Mouse (Mus musculus) hindbrain, embryonic 10.5 days (tissue): ENCODE measurements around the gene Mpv17l2. TPM values are rescaled to one million over a fixed set of nuclear protein-coding genes. Genes with fewer than 3 reads are reported as not detected.

Experiments
- DNase-seq: peaks from one replicate; pipeline ENCODE4 v3.0.0-alpha.2; 2017; ENCODE audit warnings: low spot score
- H3K27ac ChIP-seq: fragments of 300-500 bp; sonication (generic); 2 replicates; pipeline ENCODE4 v1.5.1; 2016; ENCODE audit warnings: mild to moderate bottlenecking, moderate library complexity
- H3K27me3 ChIP-seq: fragments of 300-500 bp; sonication (generic); 2 replicates; pipeline ENCODE4 v1.6.1; 2016; ENCODE audit warnings: mild to moderate bottlenecking; ENCODE audit not compliant: poor library complexity, insufficient read depth, severe bottlenecking
- H3K36me3 ChIP-seq: fragments of 300-500 bp; sonication (generic); 2 replicates; pipeline ENCODE4 v1.6.1; 2016; ENCODE audit warnings: mild to moderate bottlenecking, moderate library complexity
- H3K4me1 ChIP-seq: fragments of 300-500 bp; sonication (generic); replicated peaks from 2 replicates; pipeline ENCODE4 v1.6.1; 2016; ENCODE audit warnings: mild to moderate bottlenecking
- H3K4me3 ChIP-seq: fragments of 300-500 bp; sonication (generic); 2 replicates; pipeline ENCODE4 v1.5.1; 2016; ENCODE audit warnings: mild to moderate bottlenecking, moderate library complexity
- H3K9me3 ChIP-seq: fragments of 300-500 bp; sonication (generic); 2 replicates; pipeline ENCODE4 v1.6.1; 2016; ENCODE audit warnings: mild to moderate bottlenecking, moderate library complexity
- WGBS: fragments of 180-500 bp; shearing (Covaris S2); methylation state at CpG from one replicate; pipeline ENCODE4 v1.1.7; 2016; 5-methylcytosine and 5-hydroxymethylcytosine counted together
- polyA plus RNA-seq: library from polyadenylated mRNA; unstranded; fragments of >200 nt; fragmentation: Nextera tagmentation; extraction: Ambion mirVana; gene quantifications from 2 replicates; pipeline ENCODE4 v1.2.1, GENCODE M21; 2016

Mpv17l2 gene
- polyA plus RNA-seq, 1 experiment from 2014 or later = 40.6 TPM

DNA sequence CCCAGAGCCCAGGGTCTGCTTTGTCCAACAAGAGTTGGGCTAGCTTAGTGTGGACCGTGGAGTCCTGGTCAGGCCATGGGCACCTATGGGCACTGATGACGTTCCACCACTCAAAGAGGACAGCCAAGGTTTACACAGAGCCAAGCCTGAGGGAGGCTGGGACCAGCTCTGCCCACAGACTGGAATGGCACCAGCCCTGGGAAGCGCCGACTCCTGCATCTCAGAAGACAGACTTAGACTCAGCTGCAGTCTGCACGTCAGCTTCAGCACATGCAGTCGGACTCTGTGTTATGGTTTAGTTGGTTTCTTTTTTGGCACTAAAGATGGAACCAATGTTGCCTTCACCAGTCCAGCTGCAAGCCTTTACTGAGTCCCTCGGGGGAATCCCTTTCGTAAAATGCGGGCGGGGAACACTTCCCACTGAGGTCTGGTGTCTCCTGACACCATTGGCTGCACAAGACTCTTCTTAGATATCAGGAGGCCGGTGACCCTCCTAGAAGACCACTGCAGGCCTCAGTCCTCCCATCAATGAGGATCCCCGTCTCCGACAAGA lies 10.5 kb downstream of the Mpv17l2 start:
- H3K27me3 ChIP-seq = peaks cover 54% of the 10 kb centered on the region
- no peaks in the 10 kb centered on the region for H3K9me3 ChIP-seq

DNA sequence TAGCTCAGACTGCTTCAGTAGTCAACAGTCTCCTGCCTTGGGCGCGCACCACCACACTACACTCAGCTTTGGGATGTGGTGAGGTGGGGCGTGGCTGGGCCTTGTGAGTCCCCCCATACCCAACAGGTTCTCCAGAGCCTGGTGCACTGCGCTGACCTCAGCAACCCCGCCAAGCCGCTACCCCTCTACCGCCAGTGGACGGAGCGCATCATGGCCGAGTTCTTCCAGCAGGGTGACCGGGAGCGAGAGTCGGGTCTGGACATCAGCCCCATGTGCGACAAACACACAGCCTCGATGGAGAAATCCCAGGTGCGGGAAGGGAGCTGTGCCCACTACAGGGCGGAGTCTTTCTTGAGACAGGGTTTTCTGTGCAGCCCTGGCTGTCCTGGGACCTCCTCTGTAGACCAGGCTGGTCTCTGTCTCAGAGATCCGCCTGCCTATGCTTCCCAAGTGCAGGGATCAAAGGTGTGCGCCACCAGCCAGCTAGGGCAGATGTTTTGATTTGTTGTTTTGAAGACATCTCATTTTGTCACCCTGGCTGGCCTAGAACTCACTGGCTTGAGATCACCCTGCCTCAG lies 11.6 kb downstream of the Mpv17l2 start:
- no peak for DNase-seq
- H3K4me1 ChIP-seq = peaks cover 20% of the 10 kb centered on the region
- no peaks in the 10 kb centered on the region for H3K9me3 ChIP-seq
- H3K27ac ChIP-seq = no peak overlapping the region
- 83% methylated on average over 19 of the region's 19 CpGs for WGBS
- H3K4me3 ChIP-seq = no peak overlapping the region
- H3K27me3 ChIP-seq = peaks cover 61% of the 10 kb centered on the region
- H3K36me3 ChIP-seq = no peaks in the 10 kb centered on the region

More for the DNA sequence above, 10.5 kb downstream of the Mpv17l2 start:
- DNase-seq = no peak
- Histone ChIP-seq H3K27ac (no peak overlapping the region), H3K4me1 (peaks cover 27% of the 10 kb centered on the region), H3K4me3 (no peak overlapping the region), H3K36me3 (no peaks in the 10 kb centered on the region)
- 85% methylated on average over 13 of the region's 13 CpGs for WGBS

DNA sequence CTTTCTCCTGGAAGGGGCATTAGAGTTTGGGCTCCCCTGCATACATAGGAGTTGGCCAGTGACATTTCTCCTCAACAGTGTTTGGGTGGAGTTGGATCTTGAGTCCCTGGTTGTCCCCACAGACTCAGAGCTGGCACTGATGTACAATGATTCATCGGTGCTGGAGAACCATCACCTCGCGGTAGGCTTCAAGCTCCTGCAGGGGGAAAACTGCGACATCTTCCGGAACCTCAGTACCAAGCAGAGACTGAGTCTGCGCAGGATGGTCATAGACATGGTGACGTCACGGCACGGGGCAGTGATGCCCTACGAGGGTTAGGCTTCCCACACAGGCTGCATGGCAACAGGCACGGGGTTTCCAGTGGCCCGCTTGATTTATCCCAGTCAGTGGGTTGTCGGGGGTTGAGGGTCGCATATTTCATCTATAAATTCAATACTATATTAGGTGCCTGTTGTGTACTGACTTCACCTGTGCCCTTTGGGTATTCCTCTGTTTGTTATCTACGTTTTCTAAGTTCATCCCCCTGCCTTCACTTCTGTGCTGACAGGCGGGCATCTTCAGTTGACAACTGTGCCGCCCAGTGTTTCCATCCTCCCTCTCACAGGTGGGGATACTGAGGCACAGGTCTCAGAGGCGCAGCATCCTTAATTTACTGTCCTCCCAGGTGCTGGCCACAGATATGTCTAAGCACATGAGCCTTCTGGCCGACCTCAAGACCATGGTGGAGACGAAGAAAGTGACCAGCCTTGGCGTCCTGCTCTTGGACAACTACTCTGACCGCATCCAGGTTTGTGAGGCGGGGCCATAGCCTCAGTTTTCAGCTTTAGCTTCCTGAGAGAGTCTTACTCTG lies 12.3 kb downstream of the Mpv17l2 start:
- H3K4me3 ChIP-seq = no peak overlapping the region
- peaks cover 24% of the 10 kb centered on the region for H3K4me1 ChIP-seq
- H3K36me3 ChIP-seq = no peaks in the 10 kb centered on the region
- H3K9me3 ChIP-seq = no peaks in the 10 kb centered on the region
- H3K27me3 ChIP-seq = peaks cover 69% of the 10 kb centered on the region
- H3K27ac ChIP-seq = no peak overlapping the region
- 89% methylated on average over 23 of the region's 23 CpGs for WGBS
- no peak for DNase-seq

DNA sequence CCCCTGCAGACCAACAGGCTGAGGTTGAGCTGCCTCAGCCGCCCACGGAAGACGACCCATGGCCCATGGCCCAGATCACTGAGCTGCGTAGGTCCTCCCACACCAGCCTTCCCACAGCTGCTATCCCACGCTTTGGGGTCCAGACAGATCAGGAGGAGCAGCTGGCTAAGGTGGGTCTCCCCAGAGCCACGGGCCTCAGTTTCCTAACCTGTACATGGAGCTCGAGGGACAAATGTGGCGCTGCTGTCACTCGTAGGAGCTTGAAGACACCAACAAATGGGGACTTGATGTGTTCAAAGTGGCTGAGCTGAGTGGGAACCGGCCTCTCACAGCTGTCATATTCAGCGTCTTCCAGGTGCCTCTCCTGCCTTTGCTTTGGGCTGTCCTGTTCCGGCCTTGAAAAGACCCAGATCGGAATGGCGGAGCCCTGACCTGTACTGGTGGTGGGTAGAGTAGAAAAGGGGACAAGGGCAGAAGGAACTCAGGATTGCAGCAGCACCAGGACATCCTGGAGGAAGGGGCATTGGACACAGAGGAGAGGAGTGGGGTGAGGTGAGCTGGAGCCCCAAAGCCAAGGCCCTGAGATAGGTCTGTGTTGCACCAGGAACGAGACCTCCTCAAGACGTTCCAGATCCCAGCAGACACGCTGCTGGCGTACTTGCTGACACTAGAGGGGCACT lies 13.4 kb downstream of the Mpv17l2 start:
- Histone ChIP-seq H3K9me3 (no peaks in the 10 kb centered on the region), H3K27ac (no peak overlapping the region), H3K27me3 (peaks cover 80% of the 10 kb centered on the region), H3K4me3 (no peak overlapping the region), H3K36me3 (no peaks in the 10 kb centered on the region), H3K4me1 (peaks cover 23% of the 10 kb centered on the region)
- 84% methylated on average over 18 of the region's 18 CpGs for WGBS
- no peak for DNase-seq

DNA sequence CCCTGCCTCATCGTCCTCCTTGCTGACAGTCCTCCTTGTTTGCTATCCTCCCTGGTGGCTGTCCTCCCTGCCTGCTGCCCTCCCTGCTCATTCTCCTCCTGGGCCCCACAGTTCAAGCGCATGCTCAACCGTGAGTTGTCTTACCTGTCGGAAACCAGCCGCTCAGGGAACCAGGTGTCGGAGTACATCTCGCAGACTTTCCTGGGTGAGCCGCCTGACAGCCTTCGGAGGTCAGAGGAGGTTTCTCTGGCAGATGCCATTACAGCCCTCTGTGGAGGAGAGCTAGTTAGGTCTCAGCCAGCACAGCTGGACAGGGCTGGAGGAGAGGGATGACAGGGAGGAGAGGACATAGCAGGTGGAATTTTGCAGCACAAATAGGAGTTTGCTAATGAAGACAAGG lies 14.1 kb downstream of the Mpv17l2 start:
- no peak for DNase-seq
- WGBS = 76% methylated on average over 9 of the region's 9 CpGs
- Histone ChIP-seq H3K4me1 (peaks cover 22% of the 10 kb centered on the region), H3K9me3 (no peaks in the 10 kb centered on the region), H3K27ac (no peak overlapping the region), H3K4me3 (no peak overlapping the region), H3K36me3 (no peaks in the 10 kb centered on the region), H3K27me3 (peaks cover 86% of the 10 kb centered on the region)

DNA sequence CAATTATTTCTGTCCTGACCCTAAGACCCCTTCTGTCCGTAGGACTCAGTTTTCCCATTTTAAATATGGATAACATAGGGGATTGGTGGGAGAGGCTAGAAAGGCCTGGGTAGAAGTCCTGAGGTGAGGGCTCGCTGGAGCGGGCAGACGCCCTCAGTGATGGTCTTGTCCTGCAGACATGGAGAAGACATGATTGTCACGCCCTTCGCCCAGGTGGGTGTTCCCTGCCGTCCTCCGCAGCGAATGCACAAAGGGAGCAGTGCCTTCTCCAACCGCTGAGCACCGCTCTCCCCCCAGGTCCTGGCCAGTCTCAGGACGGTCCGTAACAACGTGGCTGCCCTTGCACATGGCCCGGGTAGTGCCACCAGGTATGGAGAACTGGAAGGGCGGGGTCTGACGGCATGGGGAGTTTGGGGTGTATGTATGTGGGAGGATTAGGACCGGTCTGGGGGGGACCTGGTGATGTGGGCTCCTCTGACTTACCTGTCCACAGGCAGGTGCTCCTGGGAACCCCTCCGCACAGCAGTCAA lies 15.0 kb downstream of the Mpv17l2 start:
- 56% methylated on average over 19 of the region's 19 CpGs for WGBS
- peaks cover 23% of the 10 kb centered on the region for H3K4me1 ChIP-seq
- H3K9me3 ChIP-seq = no peaks in the 10 kb centered on the region
- peaks cover 96% of the 10 kb centered on the region for H3K27me3 ChIP-seq
- no peak for DNase-seq
- H3K36me3 ChIP-seq = no peaks in the 10 kb centered on the region
- H3K4me3 ChIP-seq = no peak overlapping the region
- H3K27ac ChIP-seq = no peak overlapping the region

DNA sequence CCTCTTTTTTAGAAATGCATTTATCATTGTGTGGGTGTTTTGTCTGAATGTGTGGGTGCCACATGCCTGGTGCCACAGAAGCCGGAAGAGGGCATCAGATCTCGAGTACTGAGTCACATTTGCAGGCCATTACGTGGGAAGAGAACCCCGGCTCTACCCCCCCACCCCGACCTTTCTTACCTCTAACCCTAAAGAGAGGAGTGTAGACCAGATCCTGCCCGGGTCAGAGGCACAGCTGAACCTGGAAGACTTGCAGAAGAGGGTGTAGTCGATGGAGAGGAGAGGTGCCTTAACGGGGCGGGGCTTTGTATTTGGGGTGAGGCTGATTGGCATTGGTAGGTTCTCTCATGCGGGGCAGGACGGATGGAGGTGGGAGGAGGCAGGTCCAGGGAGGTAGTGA lies 15.9 kb downstream of the Mpv17l2 start:
- Histone ChIP-seq H3K36me3 (no peaks in the 10 kb centered on the region), H3K27me3 (peaks cover 98% of the 10 kb centered on the region), H3K27ac (no peak overlapping the region), H3K9me3 (no peaks in the 10 kb centered on the region), H3K4me3 (no peak overlapping the region), H3K4me1 (peaks cover 23% of the 10 kb centered on the region)
- DNase-seq = no peak
- WGBS = 51% methylated on average over 11 of the region's 11 CpGs

DNA sequence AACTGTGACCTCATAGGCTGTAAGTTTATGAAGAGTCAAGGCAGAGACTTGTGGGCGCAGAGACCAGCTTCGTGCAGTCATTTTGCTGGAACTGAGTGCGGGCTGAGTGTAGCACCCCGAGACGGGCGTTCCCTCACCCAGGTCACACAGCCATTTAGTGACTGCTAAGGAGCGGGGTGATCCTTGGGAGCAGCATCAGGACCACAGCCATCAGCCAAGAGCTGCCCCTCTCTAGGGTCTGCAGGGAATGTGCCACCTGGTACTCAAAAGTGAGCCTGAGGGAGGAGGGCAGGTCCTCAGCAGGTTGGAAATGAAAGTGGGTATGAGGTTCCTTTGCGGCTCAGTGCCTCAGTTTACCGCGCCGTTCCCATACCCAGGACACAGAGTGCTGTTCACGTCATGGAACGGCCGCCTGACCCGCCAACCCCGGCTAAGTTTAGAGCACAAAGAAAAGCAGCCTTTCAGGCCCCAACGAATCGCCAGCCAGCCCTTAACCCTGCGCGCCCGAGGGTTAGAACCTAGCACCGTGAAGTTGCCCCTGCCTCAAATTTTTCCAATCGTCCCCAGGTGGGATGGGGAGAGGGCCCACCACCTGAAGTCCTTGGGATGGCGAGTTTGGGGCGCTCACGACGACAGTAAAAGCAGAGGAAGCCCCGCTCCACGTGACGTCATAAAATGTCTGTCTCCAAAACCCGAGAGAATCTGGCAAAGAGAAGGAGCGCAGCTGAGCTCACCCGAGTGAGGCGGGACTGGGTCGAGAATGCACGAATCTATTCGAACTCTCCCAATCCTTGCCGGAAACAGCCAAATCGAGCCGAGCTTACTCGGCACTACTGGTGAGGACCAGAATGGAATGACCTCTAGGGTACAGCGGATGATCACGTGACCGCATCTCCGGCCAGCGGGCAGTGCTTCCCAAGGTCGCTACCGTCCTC lies 16.8 kb downstream of the Mpv17l2 start:
- peaks cover 23% of the 10 kb centered on the region for H3K4me1 ChIP-seq
- 4% methylated on average over 48 of the region's 48 CpGs for WGBS
- no peaks in the 10 kb centered on the region for H3K9me3 ChIP-seq
- DNase-seq = peak; percentile 45
- H3K27ac ChIP-seq = peak overlapping the region; percentile 80
- peaks cover 89% of the 10 kb centered on the region for H3K27me3 ChIP-seq
- H3K4me3 ChIP-seq = peak overlapping the region; percentile 49
- H3K36me3 ChIP-seq = no peaks in the 10 kb centered on the region

DNA sequence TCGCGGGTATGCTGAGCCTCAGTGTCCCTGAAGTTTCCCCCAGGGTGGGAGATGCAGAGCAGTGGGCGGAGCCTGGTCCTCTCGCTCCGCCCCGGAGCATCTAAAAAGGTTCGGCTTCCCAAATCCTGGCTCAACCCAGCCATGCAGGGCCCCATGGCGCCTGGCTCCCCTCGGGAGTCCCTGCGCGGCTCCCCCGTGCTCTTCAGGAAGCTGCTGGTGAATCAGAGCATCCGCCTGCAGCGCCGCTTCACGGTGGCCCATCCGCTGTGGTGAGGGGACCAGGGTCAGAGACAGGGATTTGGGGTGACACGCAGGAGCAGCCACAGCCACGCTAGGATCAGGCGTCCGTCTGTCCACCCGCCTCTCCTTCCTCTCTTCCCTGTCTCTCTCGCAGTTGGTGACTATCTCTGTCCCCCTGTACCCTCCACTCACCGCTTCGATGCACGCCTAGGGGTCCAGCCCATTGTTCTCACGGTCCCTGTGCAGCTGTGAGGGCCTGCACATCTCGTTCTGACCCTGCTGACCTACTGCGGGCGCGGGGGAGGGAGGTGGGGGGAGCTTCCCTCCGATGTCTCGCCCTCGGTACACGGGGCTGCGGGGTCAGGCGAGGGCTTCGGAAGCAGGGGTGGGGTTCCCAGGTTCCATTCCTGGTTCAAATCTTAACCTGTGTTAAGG lies 17.6 kb downstream of the Mpv17l2 start:
- Histone ChIP-seq H3K27me3 (peaks cover 84% of the 10 kb centered on the region), H3K36me3 (no peaks in the 10 kb centered on the region), H3K4me3 (peak overlapping the region; percentile 49), H3K4me1 (peaks cover 23% of the 10 kb centered on the region), H3K27ac (peak overlapping the region; percentile 80), H3K9me3 (no peaks in the 10 kb centered on the region)
- 2% methylated on average over 38 of the region's 38 CpGs for WGBS
- peak; percentile 43 for DNase-seq

DNA sequence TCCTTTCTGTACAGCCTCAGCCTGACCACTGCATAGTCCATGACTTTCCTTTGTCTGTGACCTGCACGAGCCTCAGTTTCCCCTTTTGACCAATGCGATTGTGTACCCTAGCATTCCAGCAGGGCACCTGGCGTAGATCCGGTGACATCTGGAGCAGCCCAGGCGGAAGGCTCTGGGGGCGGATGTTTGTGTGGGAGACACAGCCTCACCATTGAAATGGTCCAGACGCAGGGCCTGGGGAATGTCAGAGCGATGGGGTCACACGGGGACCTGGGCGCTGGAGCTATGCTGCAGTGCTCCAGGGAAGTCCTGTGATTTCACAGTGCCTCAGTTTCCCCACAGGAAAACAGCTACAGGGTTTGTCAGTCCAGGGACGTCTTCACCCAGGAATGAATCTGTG lies 18.6 kb downstream of the Mpv17l2 start:
- no peak overlapping the region for H3K27ac ChIP-seq
- no peaks in the 10 kb centered on the region for H3K9me3 ChIP-seq
- H3K4me3 ChIP-seq = no peak overlapping the region
- H3K36me3 ChIP-seq = no peaks in the 10 kb centered on the region
- peaks cover 81% of the 10 kb centered on the region for H3K27me3 ChIP-seq
- H3K4me1 ChIP-seq = peaks cover 23% of the 10 kb centered on the region
- WGBS = 70% methylated on average over 11 of the region's 11 CpGs
- no peak for DNase-seq

DNA sequence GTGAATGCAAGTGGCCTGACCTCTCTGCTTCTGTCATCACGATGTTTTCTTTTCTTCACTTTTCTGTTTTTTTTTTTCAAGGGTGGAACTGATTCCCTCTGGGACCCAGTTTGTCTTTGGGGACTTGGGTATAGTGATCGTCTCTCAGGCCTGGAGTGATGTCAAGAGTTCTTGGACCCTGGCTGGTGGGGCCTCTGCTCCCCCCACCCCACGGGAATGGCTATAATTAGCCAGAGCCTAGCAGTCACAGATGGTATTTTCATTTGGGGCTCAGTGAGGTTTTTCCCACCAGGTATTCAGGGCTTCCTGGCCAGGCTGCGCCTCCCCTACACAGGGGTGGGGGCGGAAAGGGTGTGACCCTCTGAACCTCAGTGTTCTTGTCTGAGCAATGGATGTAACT lies 19.1 kb downstream of the Mpv17l2 start:
- WGBS = 68% methylated on average over 5 of the region's 5 CpGs
- no peak for DNase-seq
- peaks cover 76% of the 10 kb centered on the region for H3K27me3 ChIP-seq
- no peaks in the 10 kb centered on the region for H3K9me3 ChIP-seq
- no peak overlapping the region for H3K27ac ChIP-seq
- H3K4me1 ChIP-seq = peaks cover 23% of the 10 kb centered on the region
- no peak overlapping the region for H3K4me3 ChIP-seq
- H3K36me3 ChIP-seq = no peaks in the 10 kb centered on the region
